Mouse (Mus musculus): ENCODE measurements around the gene Dmxl2. TPM values are rescaled to one million over a fixed set of nuclear protein-coding genes. Genes with fewer than 3 reads are reported as not detected.

Dmxl2 gene
- 0.51 and 0.63 TPM in 2 replicates for polyA plus RNA-seq (2012; rRNA removed)

DNA sequence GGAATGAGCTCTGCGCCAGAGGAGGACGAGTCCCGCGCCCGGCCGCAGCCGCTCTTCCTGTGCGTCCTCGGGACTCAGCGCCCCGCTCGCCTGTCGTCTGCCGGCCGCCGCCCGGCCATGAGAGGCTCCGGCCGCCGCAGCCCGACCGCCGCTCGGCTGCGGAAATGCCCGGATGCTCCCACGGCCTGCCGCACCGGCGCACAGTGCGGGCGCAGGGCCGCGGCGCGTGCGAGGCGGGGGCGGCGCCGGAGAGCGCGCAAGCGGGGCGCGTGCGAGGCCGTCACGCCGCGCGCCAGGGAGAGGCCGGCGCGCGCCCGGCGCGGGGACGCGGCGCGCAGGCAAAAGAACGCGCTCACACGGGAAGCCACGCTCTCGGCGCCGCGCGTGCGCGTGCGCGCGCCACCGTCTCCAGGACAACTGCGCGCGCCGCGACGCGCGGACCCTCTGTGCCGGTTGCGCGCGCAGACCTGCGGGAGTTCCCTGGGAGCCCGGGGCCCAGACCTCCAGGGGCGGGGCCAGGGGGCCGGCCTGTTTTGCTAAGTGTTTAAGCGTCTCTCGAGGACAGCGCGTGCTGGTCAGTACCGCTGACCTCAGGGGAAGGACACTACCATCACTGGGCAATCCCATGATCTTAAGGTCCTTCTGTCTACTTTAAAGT, at the start of gene Dmxl2:
Gene Dmxl2 (minus strand): TSS at position 174 of the 658 bp plus-strand sequence.
- TF ChIP-seq CTCF (IDR thresholded peaks at IDR 0.05; ENCODE audit: extremely low read depth, insufficient read length, insufficient replicate concordance, low read depth, low read length) (no peak), POLR2A (IDR thresholded peaks at IDR 0.05; ENCODE audit: low read depth, low read length) (no peak)
- Histone ChIP-seq H3K4me3 (ENCODE audit: low read depth, low read length) (peak within 1 kb of the TSS; percentile 88), H3K4me1 (ENCODE audit: control insufficient read depth, insufficient read depth, insufficient read length, low read length) (no peaks in the 10 kb centered on the region), H3K36me3 (ENCODE audit: control insufficient read depth, insufficient read depth, low read length) (no peaks in the 10 kb centered on the region), H3K27me3 (ENCODE audit: control insufficient read depth, insufficient read depth, low read length) (peaks cover 10% of the 10 kb centered on the region), H3K27ac (ENCODE audit: insufficient read depth, low read depth, low read length) (peak within 1 kb of the TSS; percentile 44; the same call in 1 of the 2 replicates)
- WGBS, result 1% methylated on average over 99 of the region's 99 CpGs

DNA sequence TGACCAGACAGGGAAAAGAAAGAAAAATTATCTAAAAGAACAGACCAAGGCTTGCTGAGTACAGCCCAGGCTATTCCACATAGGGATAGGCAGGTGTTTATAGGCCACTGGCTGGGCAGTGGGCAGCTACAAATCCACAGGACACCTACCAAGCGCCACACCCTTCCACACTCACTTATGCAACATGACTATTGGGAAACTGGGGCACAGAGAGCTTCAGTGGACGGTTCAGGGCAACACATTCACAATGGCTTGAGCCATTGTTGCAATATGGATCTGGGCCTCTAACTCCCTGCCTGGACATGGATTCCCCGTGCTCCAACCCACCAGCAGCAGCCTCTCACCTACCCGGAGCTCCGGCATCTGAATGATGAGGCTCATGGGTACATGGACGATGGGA, 48.0 kb upstream of the Dmxl2 start:
- Histone ChIP-seq H3K27ac (ENCODE audit: insufficient read depth, low read depth, low read length) (no peak overlapping the region), H3K27me3 (ENCODE audit: control insufficient read depth, insufficient read depth, low read length) (no peaks in the 10 kb centered on the region), H3K4me3 (ENCODE audit: low read depth, low read length) (no peak overlapping the region), H3K4me1 (ENCODE audit: control insufficient read depth, insufficient read depth, insufficient read length, low read length) (no peaks in the 10 kb centered on the region), H3K36me3 (ENCODE audit: control insufficient read depth, insufficient read depth, low read length) (no peaks in the 10 kb centered on the region)
- no peak for TF ChIP-seq POLR2A (IDR thresholded peaks at IDR 0.05; ENCODE audit: low read depth, low read length)
- no peak for TF ChIP-seq CTCF (IDR thresholded peaks at IDR 0.05; ENCODE audit: extremely low read depth, insufficient read length, insufficient replicate concordance, low read depth, low read length)
- WGBS, result 93% methylated on average over 6 of the region's 6 CpGs

DNA sequence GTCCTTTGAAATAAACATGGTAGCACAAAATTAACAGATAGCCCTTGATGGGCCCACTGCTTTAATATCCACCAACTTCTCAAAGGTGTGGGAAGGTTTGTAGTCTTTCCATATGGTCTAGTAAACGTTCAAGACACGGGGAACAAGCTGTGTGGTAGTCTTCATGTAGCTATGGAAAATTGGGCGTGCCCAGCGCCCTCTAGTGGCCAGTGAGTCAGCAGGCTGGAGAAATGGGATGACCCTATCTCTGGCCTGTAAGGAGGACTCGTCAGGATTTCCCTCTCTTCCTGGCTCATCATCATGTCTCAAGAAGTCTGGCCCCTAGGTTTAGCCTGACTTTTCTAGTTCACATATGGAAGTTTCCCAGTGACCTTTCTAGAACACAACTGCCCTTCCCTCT, 46.1 kb upstream of the Dmxl2 start:
- Histone ChIP-seq H3K36me3 (ENCODE audit: control insufficient read depth, insufficient read depth, low read length) (no peaks in the 10 kb centered on the region), H3K4me1 (ENCODE audit: control insufficient read depth, insufficient read depth, insufficient read length, low read length) (no peaks in the 10 kb centered on the region), H3K27ac (ENCODE audit: insufficient read depth, low read depth, low read length) (no peak overlapping the region), H3K27me3 (ENCODE audit: control insufficient read depth, insufficient read depth, low read length) (no peaks in the 10 kb centered on the region), H3K4me3 (ENCODE audit: low read depth, low read length) (no peak overlapping the region)
- peak; percentile 95; the same call in 1 of the 2 replicates for TF ChIP-seq CTCF (IDR thresholded peaks at IDR 0.05; ENCODE audit: extremely low read depth, insufficient read length, insufficient replicate concordance, low read depth, low read length)
- TF ChIP-seq POLR2A (IDR thresholded peaks at IDR 0.05; ENCODE audit: low read depth, low read length), result no peak
- 6% methylated on average over 5 of the region's 5 CpGs for WGBS

- 88% methylated on average over 4 of the region's 4 CpGs for WGBS
- H3K4me3 ChIP-seq (ENCODE audit: low read depth, low read length), result no peak overlapping the region
Observed at GRCm38 (mm10) chr9:54544954-54545315, 43.5 kb upstream of the Dmxl2 start.

DNA sequence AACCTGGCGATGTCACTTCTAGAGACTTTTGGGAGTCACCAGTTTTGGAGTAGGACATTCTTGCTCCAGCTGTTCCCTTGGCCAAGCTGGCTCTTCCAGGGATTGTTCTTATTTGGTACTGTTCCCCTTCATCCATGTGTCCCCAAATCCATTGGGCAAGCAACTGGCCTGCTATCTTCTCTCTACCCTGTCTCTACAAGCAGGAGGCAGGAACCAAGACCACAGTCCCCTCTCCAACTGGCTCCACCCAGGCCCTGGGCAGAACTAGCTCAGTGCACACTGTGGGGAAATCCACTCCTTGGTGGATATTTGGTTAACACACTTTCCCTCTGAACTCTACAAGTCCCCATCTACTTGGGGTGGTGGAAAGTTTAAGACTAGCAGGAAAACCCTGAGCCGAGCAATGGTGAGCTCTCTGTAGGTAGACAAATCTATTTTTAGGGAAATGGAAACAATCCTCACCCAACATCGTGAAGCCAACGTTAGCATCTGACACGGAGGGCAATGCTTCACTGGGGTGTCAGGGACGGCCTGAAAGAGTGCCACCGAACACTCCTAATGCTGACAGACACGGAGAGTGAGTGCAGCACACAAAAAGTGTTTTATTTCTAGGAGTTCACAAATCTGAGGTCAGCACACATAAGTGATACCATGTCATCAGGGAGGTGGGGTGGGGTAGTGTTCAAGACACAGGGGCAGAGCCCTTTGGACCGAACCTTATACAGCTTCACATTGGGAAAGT, 43.0 kb upstream of the Dmxl2 start:
- no peaks in the 10 kb centered on the region for H3K36me3 ChIP-seq (ENCODE audit: control insufficient read depth, insufficient read depth, low read length)
- H3K27me3 ChIP-seq (ENCODE audit: control insufficient read depth, insufficient read depth, low read length), result no peaks in the 10 kb centered on the region
- 85% methylated on average over 9 of the region's 9 CpGs for WGBS
- no peak overlapping the region for H3K4me3 ChIP-seq (ENCODE audit: low read depth, low read length)
- no peak overlapping the region for H3K27ac ChIP-seq (ENCODE audit: insufficient read depth, low read depth, low read length)
- no peaks in the 10 kb centered on the region for H3K4me1 ChIP-seq (ENCODE audit: control insufficient read depth, insufficient read depth, insufficient read length, low read length)
- TF ChIP-seq CTCF (IDR thresholded peaks at IDR 0.05; ENCODE audit: extremely low read depth, insufficient read length, insufficient replicate concordance, low read depth, low read length) (no peak), POLR2A (IDR thresholded peaks at IDR 0.05; ENCODE audit: low read depth, low read length) (no peak)

More at GRCm38 (mm10) chr9:54544954-54545315, 43.5 kb upstream of the Dmxl2 start:
- Histone ChIP-seq H3K36me3 (ENCODE audit: control insufficient read depth, insufficient read depth, low read length) (no peaks in the 10 kb centered on the region), H3K27ac (ENCODE audit: insufficient read depth, low read depth, low read length) (no peak overlapping the region), H3K27me3 (ENCODE audit: control insufficient read depth, insufficient read depth, low read length) (no peaks in the 10 kb centered on the region), H3K4me1 (ENCODE audit: control insufficient read depth, insufficient read depth, insufficient read length, low read length) (no peaks in the 10 kb centered on the region)
- TF ChIP-seq CTCF (IDR thresholded peaks at IDR 0.05; ENCODE audit: extremely low read depth, insufficient read length, insufficient replicate concordance, low read depth, low read length) (no peak), POLR2A (IDR thresholded peaks at IDR 0.05; ENCODE audit: low read depth, low read length) (no peak)

DNA sequence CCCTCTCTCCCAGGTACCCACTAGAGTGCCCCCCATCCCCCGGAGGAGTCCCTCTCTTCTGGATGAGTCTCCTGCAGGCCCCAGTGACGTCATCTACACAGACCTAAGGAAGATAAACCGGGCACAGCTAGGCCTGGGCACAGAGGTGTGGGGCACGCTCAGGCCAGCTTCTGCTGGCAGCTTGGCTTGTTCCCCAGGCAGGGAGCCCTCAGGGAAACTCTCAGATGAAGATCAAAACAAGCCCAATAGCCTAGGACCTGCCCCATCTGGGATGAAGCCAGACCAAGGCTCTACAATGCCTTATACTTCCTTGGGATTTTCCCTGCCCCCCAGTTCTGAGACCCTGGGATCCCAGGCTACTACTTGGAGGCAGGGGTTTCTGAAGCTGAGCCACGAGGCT, 39.4 kb upstream of the Dmxl2 start:
- no peak for TF ChIP-seq CTCF (IDR thresholded peaks at IDR 0.05; ENCODE audit: extremely low read depth, insufficient read length, insufficient replicate concordance, low read depth, low read length)
- no peak for TF ChIP-seq POLR2A (IDR thresholded peaks at IDR 0.05; ENCODE audit: low read depth, low read length)
- Histone ChIP-seq H3K27me3 (ENCODE audit: control insufficient read depth, insufficient read depth, low read length) (no peaks in the 10 kb centered on the region), H3K27ac (ENCODE audit: insufficient read depth, low read depth, low read length) (no peak overlapping the region), H3K4me1 (ENCODE audit: control insufficient read depth, insufficient read depth, insufficient read length, low read length) (no peaks in the 10 kb centered on the region), H3K4me3 (ENCODE audit: low read depth, low read length) (no peak overlapping the region), H3K36me3 (ENCODE audit: control insufficient read depth, insufficient read depth, low read length) (no peaks in the 10 kb centered on the region)
- WGBS, result 67% methylated on average over 5 of the region's 5 CpGs

GRCm38 (mm10) chr9:54538684-54539083, 37.3 kb upstream of the Dmxl2 start, which contains the start of gene Sh2d7:
Gene Sh2d7 (plus strand): TSS chr9:54538984.
- H3K4me3 ChIP-seq (ENCODE audit: low read depth, low read length), result no peak within 1 kb of the TSS
- TF ChIP-seq CTCF (IDR thresholded peaks at IDR 0.05; ENCODE audit: extremely low read depth, insufficient read length, insufficient replicate concordance, low read depth, low read length), result no peak
- no peak for TF ChIP-seq POLR2A (IDR thresholded peaks at IDR 0.05; ENCODE audit: low read depth, low read length)
- H3K4me1 ChIP-seq (ENCODE audit: control insufficient read depth, insufficient read depth, insufficient read length, low read length), result no peaks in the 10 kb centered on the region
- no peaks in the 10 kb centered on the region for H3K36me3 ChIP-seq (ENCODE audit: control insufficient read depth, insufficient read depth, low read length)
- H3K27me3 ChIP-seq (ENCODE audit: control insufficient read depth, insufficient read depth, low read length), result no peaks in the 10 kb centered on the region
- WGBS, result 92% methylated on average over 14 of the region's 14 CpGs
- no peak within 1 kb of the TSS for H3K27ac ChIP-seq (ENCODE audit: insufficient read depth, low read depth, low read length)
